Mouse (Mus musculus): ENCODE data around the gene Mapkapk3.

DNA sequence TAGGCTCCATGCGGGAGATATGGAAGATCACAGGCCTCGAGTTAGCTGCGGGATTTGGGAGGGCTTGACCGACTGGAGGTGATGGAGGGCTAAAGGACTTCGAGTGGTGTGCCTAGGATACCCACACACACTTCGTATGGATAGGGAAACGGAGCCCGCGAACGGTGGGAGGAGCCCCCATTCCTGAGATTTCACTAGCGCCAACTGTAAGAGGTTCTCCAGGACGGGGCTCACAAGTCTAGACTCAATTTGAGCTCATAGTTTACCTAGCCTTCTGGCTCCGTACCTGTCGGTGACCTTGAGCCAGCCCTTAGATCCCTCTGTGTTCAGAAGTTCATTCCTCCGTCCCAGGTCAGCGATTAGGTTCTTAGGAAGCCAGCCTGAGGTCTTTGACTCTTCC lies 7.4 kb upstream of the Mapkapk3 start:
- no peak for TF ChIP-seq CTCF (IDR thresholded peaks at IDR 0.05)
- no peak for TF ChIP-seq POLR2A (IDR thresholded peaks at IDR 0.05; ENCODE audit: insufficient read depth, low read depth, low read length)
- no peak for TF ChIP-seq EP300 (IDR thresholded peaks at IDR 0.05; ENCODE audit: insufficient read depth, low read depth, low read length)

All from heart, adult 2 months (tissue).